Mouse (Mus musculus) limb, embryonic 12.5 days (tissue): ENCODE results near the gene Dnah2. TPM values are rescaled to one million over a fixed set of nuclear protein-coding genes. Genes with fewer than 3 reads are reported as not detected.

Experiments
- ATAC-seq: fragments of 200-750 bp; cut with Nextera tagmentation; 2 replicates; pipeline ENCODE4 v1.8.0; 2017; ENCODE audit warnings: low read depth, moderate TSS enrichment; ENCODE audit not compliant: insufficient number of reproducible peaks, insufficient read depth, low FRiP score, low TSS enrichment
- H3K27ac ChIP-seq: fragments of 300-500 bp; sonication (generic); 2 replicates; pipeline ENCODE4 v1.5.1; 2016; ENCODE audit warnings: mild to moderate bottlenecking, moderate library complexity
- H3K27me3 ChIP-seq: fragments of 300-500 bp; sonication (generic); 2 replicates; pipeline ENCODE4 v1.6.1; 2016; ENCODE audit warnings: mild to moderate bottlenecking, moderate library complexity
- H3K36me3 ChIP-seq: fragments of 300-500 bp; sonication (generic); 2 replicates; pipeline ENCODE4 v1.6.1; 2016; ENCODE audit warnings: mild to moderate bottlenecking, moderate library complexity
- H3K4me1 ChIP-seq: fragments of 300-500 bp; sonication (generic); replicated peaks from 2 replicates; pipeline ENCODE4 v1.6.1; 2016
- H3K4me2 ChIP-seq: fragments of 300-500 bp; sonication (generic); 2 replicates; pipeline ENCODE4 v1.6.1; 2016; ENCODE audit warnings: mild to moderate bottlenecking, moderate library complexity
- H3K4me3 ChIP-seq: fragments of 300-500 bp; sonication (generic); replicated peaks from 2 replicates; pipeline ENCODE4 v1.5.1; 2016; ENCODE audit warnings: mild to moderate bottlenecking
- H3K9ac ChIP-seq: fragments of 300-500 bp; sonication (generic); replicated peaks from 2 replicates; pipeline ENCODE4 v1.6.1; 2016; ENCODE audit warnings: mild to moderate bottlenecking, moderate library complexity
- H3K9me3 ChIP-seq: fragments of 300-500 bp; sonication (generic); 2 replicates; pipeline ENCODE4 v1.6.1; 2016; ENCODE audit warnings: mild to moderate bottlenecking, moderate library complexity
- WGBS: fragments of 180-500 bp; shearing (Covaris S2); methylation state at CpG from one replicate; pipeline ENCODE4 v1.1.7; 2016; 5-methylcytosine and 5-hydroxymethylcytosine counted together
- polyA plus RNA-seq: library from polyadenylated mRNA; unstranded; fragments of >200 nt; fragmentation: Nextera tagmentation; extraction: Ambion mirVana; gene quantifications from 2 replicates; pipeline ENCODE4 v1.2.1, GENCODE M21; 2016

Gene Dnah2
- polyA plus RNA-seq, 1 experiment from 2014 or later = 1.9 TPM

DNA sequence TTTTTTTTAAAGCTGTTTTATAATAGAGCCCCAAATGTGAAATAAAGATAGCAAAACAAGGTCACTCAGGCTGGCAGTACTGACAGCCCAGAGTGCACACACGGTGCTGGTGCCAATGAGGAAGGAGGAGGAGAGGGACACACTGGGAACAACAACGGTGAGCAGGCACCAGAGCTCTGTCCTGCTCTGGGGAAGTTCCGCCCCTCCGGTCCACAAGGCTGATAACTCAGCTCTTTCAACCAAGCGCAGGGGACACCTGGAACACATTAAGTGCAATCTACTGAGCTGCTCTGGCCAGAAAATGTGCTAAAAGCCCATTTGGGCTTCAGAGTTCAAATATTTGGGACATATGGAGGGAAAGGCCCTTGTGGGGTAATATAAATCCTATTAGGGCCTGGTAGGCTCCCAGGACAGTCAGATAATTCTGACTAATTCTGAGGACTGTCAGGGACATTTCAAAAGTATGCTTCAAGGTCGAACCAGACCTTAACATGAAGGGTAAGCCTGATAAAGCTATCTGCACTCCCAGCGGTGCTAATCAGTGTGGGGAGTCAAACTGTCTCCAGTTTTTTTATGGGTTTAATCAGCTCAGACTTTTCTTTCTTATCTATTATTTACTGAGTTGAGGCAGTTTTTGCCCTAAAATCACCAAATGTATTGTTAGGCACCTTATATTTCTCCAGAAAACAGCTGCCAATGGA, 38.0 kb downstream of the Dnah2 start:
- peaks cover 12% of the 10 kb centered on the region for H3K4me1 ChIP-seq
- peak overlapping the region; percentile 23; the same call in 1 of the 2 replicates for H3K9ac ChIP-seq
- no peak for ATAC-seq
- H3K27me3 ChIP-seq = no peaks in the 10 kb centered on the region; the same call in 1 of the 2 replicates
- H3K9me3 ChIP-seq = no peaks in the 10 kb centered on the region
- 0 out of 2 replicates have a peak overlapping the region, but pooled peaks have one; percentile 24 for H3K4me2 ChIP-seq
- H3K27ac ChIP-seq = peak overlapping the region; percentile 59; the same call in 1 of the 2 replicates
- WGBS = 5% methylated on average over 7 of the region's 7 CpGs
- no peaks in the 10 kb centered on the region for H3K36me3 ChIP-seq
- no peak overlapping the region for H3K4me3 ChIP-seq

DNA sequence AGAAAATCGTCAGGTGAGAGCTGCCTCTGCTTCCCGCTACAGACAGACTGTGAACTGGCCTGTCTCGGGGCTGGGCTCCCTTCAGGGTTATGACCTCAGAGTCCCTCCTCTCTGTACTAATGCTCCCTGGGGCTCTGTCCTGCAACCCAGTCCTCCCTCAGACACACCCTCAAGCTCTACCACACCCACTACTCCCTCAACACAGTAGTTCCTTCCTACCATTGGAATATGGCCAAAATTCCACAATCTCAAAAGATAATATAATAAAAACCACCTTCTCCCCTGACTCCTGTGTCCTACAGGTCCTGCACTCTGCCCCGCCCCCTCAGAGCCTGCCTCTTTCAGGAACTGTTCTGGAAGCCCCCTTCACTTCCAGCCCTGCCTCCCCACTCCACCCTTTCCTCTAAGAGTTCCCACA, 45.0 kb downstream of the Dnah2 start:
- Histone ChIP-seq H3K36me3 (no peaks in the 10 kb centered on the region), H3K27ac (no peak overlapping the region), H3K27me3 (no peaks in the 10 kb centered on the region), H3K9me3 (no peaks in the 10 kb centered on the region), H3K4me1 (peaks cover 5% of the 10 kb centered on the region; the same call in 1 of the 2 replicates), H3K4me2 (no peak overlapping the region), H3K9ac (no peak overlapping the region), H3K4me3 (no peak overlapping the region)
- WGBS = 30% methylated on average over 4 of the region's 4 CpGs
- ATAC-seq = no peak

DNA sequence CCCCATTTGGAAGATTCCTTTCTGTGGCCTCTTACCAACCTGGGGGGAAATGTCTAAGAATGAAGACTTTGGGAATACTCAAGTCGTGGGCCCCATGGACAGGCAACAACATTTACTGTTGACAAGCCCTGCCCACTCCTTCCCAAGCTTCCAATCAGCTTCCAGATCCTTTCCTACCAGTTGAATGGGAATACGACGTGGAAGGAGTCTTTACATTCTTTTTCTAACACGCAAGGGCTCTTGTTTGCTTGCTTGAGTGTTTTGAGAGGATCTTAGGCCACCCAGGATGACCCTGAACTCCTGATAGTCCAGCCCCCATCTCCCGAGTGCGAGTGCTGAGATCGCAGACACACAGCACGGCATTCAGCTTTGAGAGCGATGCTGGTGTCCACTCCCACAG, 47.4 kb downstream of the Dnah2 start:
- no peaks in the 10 kb centered on the region for H3K27me3 ChIP-seq
- peaks cover 5% of the 10 kb centered on the region; the same call in 1 of the 2 replicates for H3K4me1 ChIP-seq
- H3K9me3 ChIP-seq = no peaks in the 10 kb centered on the region
- no peak for ATAC-seq
- no peak overlapping the region for H3K4me2 ChIP-seq
- H3K9ac ChIP-seq = no peak overlapping the region
- no peaks in the 10 kb centered on the region for H3K36me3 ChIP-seq
- no peak overlapping the region for H3K4me3 ChIP-seq
- WGBS = 68% methylated on average over 9 of the region's 9 CpGs
- no peak overlapping the region for H3K27ac ChIP-seq

DNA sequence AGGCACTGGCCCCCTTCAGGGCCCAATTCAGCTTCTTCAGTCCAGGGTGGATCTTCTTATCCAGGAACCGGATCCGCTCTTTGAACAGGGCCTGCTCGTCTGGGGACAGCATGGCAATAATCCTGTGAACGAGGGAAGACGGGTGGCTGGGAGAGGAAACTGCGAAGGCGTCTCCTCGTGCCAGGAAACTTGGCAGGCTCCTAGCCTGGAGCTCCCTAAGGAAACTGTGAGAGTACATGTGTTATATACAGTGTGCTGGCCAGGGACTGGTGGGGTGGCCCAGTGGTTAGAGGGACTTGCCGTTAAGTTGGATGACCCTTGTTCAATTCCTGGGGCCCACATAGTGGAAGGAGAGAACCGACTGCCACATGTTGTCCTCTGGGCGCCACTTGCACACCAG, 49.8 kb downstream of the Dnah2 start:
- Histone ChIP-seq H3K9ac (no peak overlapping the region), H3K4me3 (no peak overlapping the region), H3K36me3 (no peaks in the 10 kb centered on the region), H3K27ac (no peak overlapping the region), H3K9me3 (no peaks in the 10 kb centered on the region), H3K27me3 (no peaks in the 10 kb centered on the region), H3K4me1 (peaks cover 10% of the 10 kb centered on the region), H3K4me2 (no peak overlapping the region)
- WGBS = 88% methylated on average over 11 of the region's 11 CpGs
- ATAC-seq = no peak

DNA sequence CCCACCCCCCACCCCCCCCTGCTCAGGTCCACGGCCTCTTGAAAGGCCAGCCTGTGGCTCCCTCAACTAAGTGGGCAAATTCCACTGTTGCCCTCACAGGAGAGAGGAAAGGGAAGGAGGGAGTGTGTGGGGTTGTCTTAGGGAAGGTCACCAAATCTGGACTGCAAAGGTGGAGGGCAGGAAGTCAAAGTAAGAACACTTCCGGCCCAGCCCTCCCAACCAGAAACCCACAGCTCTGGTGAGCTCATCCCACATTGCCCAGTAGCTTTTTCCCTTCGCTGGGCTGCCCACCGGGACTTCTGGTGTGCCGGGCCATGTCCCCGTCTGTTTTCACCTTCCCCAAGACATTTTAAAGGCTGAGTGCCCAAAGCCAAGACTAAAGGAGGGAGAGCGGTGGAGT, 57.2 kb downstream of the Dnah2 start:
- Histone ChIP-seq H3K4me1 (peaks cover 5% of the 10 kb centered on the region; the same call in 1 of the 2 replicates), H3K9me3 (no peaks in the 10 kb centered on the region), H3K36me3 (no peaks in the 10 kb centered on the region), H3K27ac (no peak overlapping the region), H3K4me2 (no peak overlapping the region), H3K4me3 (no peak overlapping the region), H3K9ac (no peak overlapping the region), H3K27me3 (no peaks in the 10 kb centered on the region)
- 83% methylated on average over 7 of the region's 7 CpGs for WGBS
- no peak for ATAC-seq

DNA sequence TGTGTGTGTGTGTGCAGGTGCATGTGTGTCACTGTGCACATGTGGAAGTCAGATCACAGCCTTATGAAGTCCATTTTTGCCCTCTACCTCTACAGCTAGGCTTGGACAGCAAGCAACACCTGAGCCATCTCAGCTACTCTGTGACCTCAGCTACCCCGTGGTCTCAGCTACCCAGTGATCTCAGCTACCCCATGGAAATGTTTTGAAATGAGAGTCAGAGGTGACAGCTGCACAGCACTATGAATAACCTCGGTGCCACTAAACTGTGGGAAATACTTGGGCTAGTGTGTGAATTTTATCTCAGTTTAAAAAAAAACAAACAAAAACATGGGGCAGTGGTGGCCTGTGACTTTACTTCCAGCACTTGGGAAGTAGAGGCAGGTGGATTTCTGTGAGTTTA, 58.0 kb downstream of the Dnah2 start:
- Histone ChIP-seq H3K9ac (no peak overlapping the region), H3K27ac (no peak overlapping the region), H3K9me3 (no peaks in the 10 kb centered on the region), H3K4me2 (no peak overlapping the region), H3K27me3 (no peaks in the 10 kb centered on the region), H3K4me3 (no peak overlapping the region), H3K4me1 (peaks cover 5% of the 10 kb centered on the region; the same call in 1 of the 2 replicates), H3K36me3 (no peaks in the 10 kb centered on the region)
- ATAC-seq = no peak
- WGBS = 85% methylated on average over 2 of the region's 2 CpGs

DNA sequence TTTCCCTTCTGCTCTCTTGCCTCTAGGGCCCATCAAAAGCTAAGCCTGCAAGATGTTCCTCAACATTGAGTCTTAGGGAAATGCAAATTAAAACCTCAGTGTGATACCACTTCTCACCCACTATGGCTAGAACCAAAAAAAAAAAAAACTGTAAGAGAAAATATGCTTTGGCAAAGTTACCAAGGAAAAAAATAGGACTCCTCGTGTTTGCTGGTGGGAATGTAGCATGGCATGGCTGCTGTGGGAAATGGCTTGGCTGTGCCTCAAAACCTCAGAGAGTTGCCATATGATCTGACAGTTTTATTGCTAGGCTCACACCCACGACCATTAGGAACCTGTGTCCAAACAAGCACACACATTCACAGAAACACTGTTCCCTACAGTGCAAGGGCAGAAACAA, 61.4 kb downstream of the Dnah2 start:
- H3K4me1 ChIP-seq = no peaks in the 10 kb centered on the region
- ATAC-seq = no peak
- no peak overlapping the region for H3K4me2 ChIP-seq
- H3K36me3 ChIP-seq = no peaks in the 10 kb centered on the region
- H3K27me3 ChIP-seq = no peaks in the 10 kb centered on the region
- H3K27ac ChIP-seq = no peak overlapping the region
- no peak overlapping the region for H3K9ac ChIP-seq
- H3K4me3 ChIP-seq = no peak overlapping the region
- no peaks in the 10 kb centered on the region for H3K9me3 ChIP-seq
- WGBS = 64% methylated on average over 2 of the region's 2 CpGs

DNA sequence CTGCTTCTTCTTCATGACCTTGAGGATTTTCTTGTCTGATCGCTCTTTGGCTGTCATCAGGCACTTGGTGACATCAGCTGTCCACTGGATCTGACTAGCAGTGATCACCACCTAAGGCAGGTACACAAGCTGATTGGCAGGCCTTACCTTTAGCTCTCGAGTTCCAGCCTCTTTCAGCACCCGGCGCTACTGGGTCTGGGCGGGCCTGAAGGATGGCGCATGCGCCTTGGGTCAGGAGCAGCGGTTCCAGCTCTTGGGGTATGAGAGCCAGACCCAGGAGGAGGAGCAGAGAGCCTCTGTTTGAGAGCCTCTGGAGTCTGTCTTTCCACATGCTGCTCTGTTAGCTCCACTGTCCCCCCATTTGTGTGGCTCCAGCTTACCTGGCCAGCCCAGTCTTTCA, 71.3 kb downstream of the Dnah2 start:
- Histone ChIP-seq H3K4me2 (no peak overlapping the region), H3K4me3 (no peak overlapping the region), H3K9ac (no peak overlapping the region), H3K4me1 (no peaks in the 10 kb centered on the region), H3K9me3 (no peaks in the 10 kb centered on the region), H3K27me3 (no peaks in the 10 kb centered on the region), H3K27ac (no peak overlapping the region), H3K36me3 (no peaks in the 10 kb centered on the region)
- ATAC-seq = no peak
- WGBS = 87% methylated on average over 8 of the region's 8 CpGs

DNA sequence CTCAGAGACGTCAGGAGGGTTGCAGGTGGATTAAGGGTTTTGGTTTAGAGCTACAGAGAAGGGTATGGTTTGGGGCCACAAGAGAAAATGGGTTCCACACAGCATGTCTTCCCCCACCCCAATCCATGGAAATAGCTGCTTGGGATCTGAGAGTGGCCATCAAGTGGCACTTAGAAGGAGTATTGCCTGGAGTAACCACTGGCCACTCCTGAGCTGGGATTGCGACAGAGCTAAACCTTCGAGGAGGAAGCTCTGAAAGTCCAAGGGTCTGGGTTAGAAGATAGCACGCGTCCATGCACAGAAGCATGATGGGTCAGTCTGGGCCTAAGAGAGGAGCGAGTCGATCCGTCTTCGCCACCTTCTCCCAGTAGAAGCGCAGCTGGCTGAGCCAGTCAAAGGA, 72.1 kb downstream of the Dnah2 start:
- Histone ChIP-seq H3K9ac (no peak overlapping the region), H3K4me3 (no peak overlapping the region), H3K4me1 (peaks cover 1% of the 10 kb centered on the region), H3K9me3 (no peaks in the 10 kb centered on the region), H3K36me3 (no peaks in the 10 kb centered on the region), H3K27ac (no peak overlapping the region), H3K27me3 (no peaks in the 10 kb centered on the region), H3K4me2 (no peak overlapping the region)
- ATAC-seq = no peak
- WGBS = 93% methylated on average over 10 of the region's 10 CpGs

DNA sequence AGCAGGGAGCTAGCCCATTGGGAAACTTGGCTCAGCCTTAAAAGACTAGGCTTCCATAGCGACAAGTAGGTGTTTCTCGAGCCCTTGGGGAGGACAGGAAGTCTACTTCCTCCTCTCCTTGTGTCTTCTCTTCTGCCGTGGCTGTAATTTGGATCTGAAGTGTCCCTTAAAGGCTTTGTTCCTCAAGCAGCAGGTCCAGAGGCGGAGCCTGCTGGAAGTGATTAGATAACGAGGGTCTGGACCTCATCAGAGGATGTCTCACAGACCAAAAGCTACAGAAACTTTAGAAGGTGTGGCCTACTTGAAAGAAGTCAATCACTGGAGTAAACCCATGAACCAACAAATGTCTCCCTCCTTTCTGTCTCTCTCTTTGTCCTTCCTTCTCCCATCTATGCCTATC, 74.2 kb downstream of the Dnah2 start:
- H3K36me3 ChIP-seq = no peaks in the 10 kb centered on the region
- H3K4me3 ChIP-seq = no peak overlapping the region
- no peak for ATAC-seq
- WGBS = 12% methylated on average over 5 of the region's 5 CpGs
- no peaks in the 10 kb centered on the region for H3K9me3 ChIP-seq
- H3K27me3 ChIP-seq = no peaks in the 10 kb centered on the region
- H3K4me1 ChIP-seq = peaks cover 6% of the 10 kb centered on the region
- no peak overlapping the region for H3K27ac ChIP-seq
- no peak overlapping the region for H3K9ac ChIP-seq
- no peak overlapping the region for H3K4me2 ChIP-seq

DNA sequence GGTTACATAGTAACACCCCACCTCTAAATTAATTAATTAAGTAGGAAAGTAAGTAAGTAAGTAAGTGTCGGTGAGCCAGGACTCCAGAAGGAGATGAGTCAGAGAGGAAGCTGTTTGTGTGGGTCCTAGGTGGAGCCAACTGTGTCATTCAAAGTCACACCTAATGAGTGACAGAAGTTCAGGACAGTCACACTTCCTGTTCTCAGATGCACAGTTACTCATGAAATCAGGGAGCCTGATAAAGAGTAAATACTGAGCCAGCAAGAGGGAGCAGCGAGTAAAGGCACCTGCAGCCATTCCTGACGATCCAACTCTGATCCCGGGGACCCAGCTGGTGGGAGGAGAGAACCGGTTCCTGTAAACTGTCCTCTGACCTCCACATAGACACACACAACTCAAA, 76.2 kb downstream of the Dnah2 start:
- H3K27ac ChIP-seq = no peak overlapping the region
- H3K36me3 ChIP-seq = no peaks in the 10 kb centered on the region
- H3K9ac ChIP-seq = no peak overlapping the region
- H3K4me2 ChIP-seq = no peak overlapping the region
- WGBS = 74% methylated on average over 5 of the region's 5 CpGs
- ATAC-seq = no peak
- peaks cover 6% of the 10 kb centered on the region for H3K4me1 ChIP-seq
- H3K27me3 ChIP-seq = no peaks in the 10 kb centered on the region
- no peaks in the 10 kb centered on the region for H3K9me3 ChIP-seq
- no peak overlapping the region for H3K4me3 ChIP-seq

DNA sequence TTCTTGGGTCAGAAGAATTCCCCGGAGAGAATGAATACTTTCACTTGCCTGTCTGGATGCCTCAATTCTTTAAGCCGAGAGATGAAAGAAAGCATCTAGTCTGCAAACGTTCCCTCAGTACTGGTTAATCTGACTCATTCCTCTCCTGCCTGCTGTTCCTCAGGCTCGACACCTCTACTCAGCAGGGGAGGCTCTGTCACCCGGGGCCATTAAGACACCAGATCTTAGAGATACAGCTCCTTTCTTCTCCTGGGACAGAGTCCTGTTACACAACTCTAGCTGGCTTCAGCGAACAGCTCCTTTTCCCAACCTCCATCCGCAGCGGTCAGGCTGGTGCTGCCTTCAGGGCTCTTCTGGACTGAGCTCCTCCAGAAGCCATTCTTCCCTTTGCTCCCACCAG, 77.4 kb downstream of the Dnah2 start:
- H3K4me1 ChIP-seq = peaks cover 6% of the 10 kb centered on the region
- no peak overlapping the region for H3K9ac ChIP-seq
- H3K27me3 ChIP-seq = no peaks in the 10 kb centered on the region
- no peak for ATAC-seq
- no peak overlapping the region for H3K4me3 ChIP-seq
- no peaks in the 10 kb centered on the region for H3K36me3 ChIP-seq
- no peak overlapping the region for H3K4me2 ChIP-seq
- H3K9me3 ChIP-seq = no peaks in the 10 kb centered on the region
- H3K27ac ChIP-seq = no peak overlapping the region
- 4% methylated on average over 8 of the region's 8 CpGs for WGBS
